Mouse (Mus musculus): ENCODE measurements around the gene Adam6b.

DNA sequence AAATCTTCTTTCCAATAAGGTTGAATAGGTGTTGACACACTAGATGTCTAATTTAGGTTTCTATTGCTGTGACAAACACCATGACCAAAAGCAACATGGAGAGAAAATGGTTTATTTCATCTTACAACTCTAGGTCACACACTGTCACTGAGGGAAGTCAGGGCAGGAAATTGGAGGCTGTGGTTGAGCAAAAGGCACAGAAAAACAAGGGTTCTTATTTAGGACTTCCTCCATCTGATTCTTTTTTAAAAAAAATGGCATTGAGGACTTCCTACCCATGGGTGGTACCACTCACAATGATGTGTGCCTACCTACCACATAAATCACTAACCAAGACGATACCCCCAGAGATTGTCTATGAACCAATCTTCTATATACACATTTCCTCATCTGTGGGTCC is 43.2 kb upstream of the Adam6b start:
- no peak for TF ChIP-seq CTCF (IDR thresholded peaks at IDR 0.05; ENCODE audit: extremely low read depth, insufficient read depth, insufficient read length, insufficient replicate concordance)
- no peak for TF ChIP-seq POLR2A (IDR thresholded peaks at IDR 0.05; ENCODE audit: low read depth, low read length)

Measured in spleen, adult 2 months (tissue).